Mouse (Mus musculus) liver, adult 2 months (tissue): ENCODE data around the gene Cbr4.

Experiments
- CTCF ChIP-seq: fragments of 200-500 bp; IDR thresholded peaks from 2 replicates; pipeline ENCODE4 v1.5.1; 2011; ENCODE audit warnings: low read depth, low read length, control low read depth
- POLR2A ChIP-seq: fragments of 200-500 bp; IDR thresholded peaks from 2 replicates; pipeline ENCODE4 v1.6.1; 2011; ENCODE audit warnings: low read length, control low read depth; ENCODE audit not compliant: insufficient read depth; ENCODE audit errors: extremely low read depth

DNA sequence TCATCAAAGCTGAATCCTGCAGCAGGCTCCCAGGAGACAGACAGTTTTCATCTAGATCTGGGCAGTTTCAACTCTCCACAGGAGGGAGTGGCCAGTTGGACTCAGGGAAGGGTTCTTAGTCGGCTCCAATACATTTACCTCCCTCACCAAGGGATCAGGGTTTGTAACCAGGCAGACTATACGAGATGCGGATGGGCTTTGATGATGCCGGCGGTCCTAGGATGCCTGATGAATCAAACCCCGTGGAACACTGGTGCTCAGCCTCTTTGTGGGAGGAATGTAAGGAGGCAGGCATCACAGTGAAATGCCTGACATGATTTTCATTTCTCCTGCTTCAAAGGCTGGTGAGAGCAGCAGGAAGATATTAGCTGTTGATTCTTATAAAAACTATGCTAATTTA is 67.8 kb downstream of the Cbr4 start:
- TF ChIP-seq CTCF: no peak
- no peak for TF ChIP-seq POLR2A
